Mouse (Mus musculus): ENCODE data around the gene Topors. TPM values are rescaled to one million over a fixed set of nuclear protein-coding genes. Genes with fewer than 3 reads are reported as not detected.

Topors gene
- polyA plus RNA-seq (2015; fragmentation: Nextera tagmentation; extraction: Ambion mirVana): 23.3 and 31.3 TPM in 2 replicates

GRCm38 (mm10) chr4:40269430-40270032 lies at the start of gene Topors, which contains the start of gene Smim27:
TSS of gene Topors (minus strand) at chr4:40269850.
TSS of gene Smim27 (plus strand) at chr4:40269579.

GRCm38 (mm10) chr4:40279276-40279900 lies 9.7 kb upstream of the Topors start, which contains the start of gene Ndufb6:
TSS of gene Ndufb6 (minus strand) at chr4:40279421.

GRCm38 (mm10) chr4:40239409-40240271 lies 30.0 kb downstream of the Topors start, which contains the start of gene Ddx58:
TSS of gene Ddx58 (minus strand) at chr4:40239828.

Other genes with a start within 250 kb of the Topors start
- gene Aco1, start 126.8 kb downstream of the Topors start, polyA plus RNA-seq (2015; fragmentation: Nextera tagmentation; extraction: Ambion mirVana): 30.6 and 71.4 TPM in 2 replicates
- gene Ddx58, start 30.0 kb downstream of the Topors start, polyA plus RNA-seq (2015; fragmentation: Nextera tagmentation; extraction: Ambion mirVana): 9.4 and 18.5 TPM in 2 replicates
- 110 and 154 TPM in 2 replicates for gene Smim27, start 271 bp downstream of the Topors start, polyA plus RNA-seq (2015; fragmentation: Nextera tagmentation; extraction: Ambion mirVana)
- 348 and 373 TPM in 2 replicates for gene Ndufb6, start 9.6 kb upstream of the Topors start, polyA plus RNA-seq (2015; fragmentation: Nextera tagmentation; extraction: Ambion mirVana)
- 0.51 and 0.60 TPM in 2 replicates for gene Tmem215, start 202.3 kb upstream of the Topors start, polyA plus RNA-seq (2015; fragmentation: Nextera tagmentation; extraction: Ambion mirVana)